Mouse (Mus musculus) liver, adult 2 months (tissue): ENCODE data around the gene Ankrd65.

Experiments
- CTCF ChIP-seq: fragments of 200-500 bp; IDR thresholded peaks from 2 replicates; pipeline ENCODE4 v1.5.1; 2011; ENCODE audit warnings: low read depth, low read length, control low read depth
- POLR2A ChIP-seq: fragments of 200-500 bp; IDR thresholded peaks from 2 replicates; pipeline ENCODE4 v1.6.1; 2011; ENCODE audit warnings: low read length, control low read depth; ENCODE audit not compliant: insufficient read depth; ENCODE audit errors: extremely low read depth

GRCm38 (mm10) chr4:155791240-155791933 lies 1.1 kb downstream of the Ankrd65 start:
- TF ChIP-seq CTCF (no peak), POLR2A (no peak)
